Mouse (Mus musculus): Measurements from ENCODE around the gene Zfp941.

GRCm38 (mm10) chr7:140831447-140831846 is 9.5 kb upstream of the Zfp941 start:
- TF ChIP-seq CTCF (IDR thresholded peaks at IDR 0.05; ENCODE audit: low read depth) (no peak), EP300 (IDR thresholded peaks at IDR 0.05; ENCODE audit: low read depth) (no peak)

Measured in heart, postnatal 0 days (tissue).